Mouse (Mus musculus): ENCODE measurements around the gene Zfp109.
A peak's percentile ranks its signal among the peaks of the same experiment; 100 is the strongest.
"Not testable (repeated sequence)": the region's sequence is repeated elsewhere in the genome, so short reads cannot be mapped to it uniquely, and the experiment has no call there.

Gene Zfp109

GRCm38 (mm10) chr7:24237040-24237791 lies at the start of gene Zfp109:
TSS of gene Zfp109 (minus strand) at chr7:24237560.
- DNase-seq (ENCODE audit: low spot score), result peak; percentile 7

- no peak for DNase-seq (ENCODE audit: low spot score)
Measured at GRCm38 (mm10) chr7:24286916-24287315, 49.6 kb upstream of the Zfp109 start.

- no peak for DNase-seq (ENCODE audit: low spot score)
Measured at GRCm38 (mm10) chr7:24286090-24286489, 48.7 kb upstream of the Zfp109 start.

- DNase-seq (ENCODE audit: low spot score), result no peak
Measured at GRCm38 (mm10) chr7:24280858-24281145, 43.4 kb upstream of the Zfp109 start.

GRCm38 (mm10) chr7:24280031-24280857 lies 42.9 kb upstream of the Zfp109 start:
- no peak for DNase-seq (ENCODE audit: low spot score)

GRCm38 (mm10) chr7:24278771-24279170 lies 41.4 kb upstream of the Zfp109 start:
- not testable (repeated sequence) for DNase-seq (ENCODE audit: low spot score)

- DNase-seq (ENCODE audit: low spot score), result no peak
Measured at GRCm38 (mm10) chr7:24274456-24274855, 37.1 kb upstream of the Zfp109 start.

GRCm38 (mm10) chr7:24271191-24271590 lies 33.8 kb upstream of the Zfp109 start:
- no peak for DNase-seq (ENCODE audit: low spot score)

- peak; percentile 92 for DNase-seq (ENCODE audit: low spot score)
Measured at GRCm38 (mm10) chr7:24270288-24270672, 32.9 kb upstream of the Zfp109 start, which contains the start of gene Zfp93. TSS of gene Zfp93 (plus strand) at chr7:24270420.

GRCm38 (mm10) chr7:24269667-24270287 lies 32.4 kb upstream of the Zfp109 start:
- DNase-seq (ENCODE audit: low spot score), result no peak

- DNase-seq (ENCODE audit: low spot score), result no peak
Measured at GRCm38 (mm10) chr7:24269256-24269655, 31.9 kb upstream of the Zfp109 start.

GRCm38 (mm10) chr7:24268176-24269155 lies 31.1 kb upstream of the Zfp109 start:
- DNase-seq (ENCODE audit: low spot score), result peak; percentile 43

- DNase-seq (ENCODE audit: low spot score), result no peak
Measured at GRCm38 (mm10) chr7:24260000-24260312, 22.6 kb upstream of the Zfp109 start.

- no peak for DNase-seq (ENCODE audit: low spot score)
Measured at GRCm38 (mm10) chr7:24259306-24259999, 22.1 kb upstream of the Zfp109 start.

GRCm38 (mm10) chr7:24254633-24255474 lies 17.5 kb upstream of the Zfp109 start, which contains the start of gene Zfp108:
TSS of gene Zfp108 (plus strand) at chr7:24254794.
- peak; percentile 67 for DNase-seq (ENCODE audit: low spot score)

- no peak for DNase-seq (ENCODE audit: low spot score)
Measured at GRCm38 (mm10) chr7:24253779-24254615, 16.6 kb upstream of the Zfp109 start.

GRCm38 (mm10) chr7:24211343-24211742 lies 26.0 kb downstream of the Zfp109 start, which contains the start of gene Zfp111:
TSS of gene Zfp111 (minus strand) at chr7:24211443.
- DNase-seq (ENCODE audit: low spot score), result no peak

- DNase-seq (ENCODE audit: low spot score), result no peak
Measured at GRCm38 (mm10) chr7:24210296-24210695, 27.1 kb downstream of the Zfp109 start.

GRCm38 (mm10) chr7:24208282-24208886 lies 29.0 kb downstream of the Zfp109 start:
- DNase-seq (ENCODE audit: low spot score), result no peak

All from MN1 (cell line).